Mouse (Mus musculus): Measurements from ENCODE around the gene Defb22. TPM values are rescaled to one million over a fixed set of nuclear protein-coding genes. Genes with fewer than 3 reads are reported as not detected.
A peak's percentile ranks its signal among the peaks of the same experiment; 100 is the strongest.

Gene Defb22
- total and polyA plus RNA-seq, 3 experiments: not detected

DNA sequence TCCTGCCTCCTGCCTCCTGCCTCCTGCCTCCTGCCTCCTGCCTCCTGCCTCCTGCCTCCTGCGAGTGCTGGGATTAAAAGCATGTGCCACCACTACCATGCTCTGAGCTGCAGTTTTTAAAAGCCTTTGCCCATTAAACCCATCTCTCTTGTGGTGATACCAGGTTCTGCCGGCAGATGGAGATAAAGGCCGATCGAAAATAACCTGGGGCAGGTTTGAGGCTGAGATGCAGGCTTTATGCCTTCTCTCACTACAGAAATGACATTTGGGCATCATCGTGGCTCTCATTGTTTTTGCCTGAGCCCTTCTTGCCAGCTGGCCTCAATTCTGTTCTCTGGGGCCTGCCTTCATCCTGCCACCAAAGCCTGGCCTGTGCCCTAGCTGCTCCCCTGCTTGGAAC is 39.7 kb downstream of the Defb22 start:
- WGBS: 3% methylated on average over 5 of the region's 5 CpGs

DNA sequence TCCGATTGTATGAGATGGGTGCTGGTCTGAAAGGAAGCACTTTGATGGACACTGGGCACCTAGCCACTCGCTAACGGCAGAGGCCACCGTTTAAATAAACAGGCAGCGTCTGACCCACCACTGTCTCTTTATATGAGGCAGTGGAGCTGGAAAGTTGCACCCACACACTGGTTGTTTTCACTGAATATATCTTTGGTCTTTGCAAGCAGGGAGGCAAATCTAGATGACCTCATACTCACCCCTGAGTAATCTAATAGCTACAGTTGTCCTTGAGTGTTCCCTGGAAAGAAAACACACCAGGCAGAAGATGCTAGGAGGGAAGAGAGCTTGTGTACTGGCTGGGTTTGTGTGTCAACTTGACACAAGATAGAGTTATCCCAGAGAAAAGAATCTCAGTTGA is 42.5 kb downstream of the Defb22 start:
- Histone ChIP-seq H3K27me3 (ENCODE audit: control insufficient read depth, insufficient read depth, low read length) (no peaks in the 10 kb centered on the region), H3K79me2 (replicated peaks; ENCODE audit: control insufficient read depth, insufficient read depth, low read length) (no peaks in the 10 kb centered on the region), H3K4me3 (no peak overlapping the region), H3K4me1 (ENCODE audit: control insufficient read depth, insufficient read depth, low read length) (no peaks in the 10 kb centered on the region), H3K9ac (ENCODE audit: low read depth, low read length) (no peak overlapping the region), H3K27ac (no peak overlapping the region), H3K36me3 (ENCODE audit: control insufficient read depth, insufficient read depth, low read length) (no peaks in the 10 kb centered on the region)
- WGBS: 16% methylated on average over 5 of the region's 5 CpGs
- TF ChIP-seq EP300 (IDR thresholded peaks at IDR 0.05; ENCODE audit: insufficient read depth, low read depth, low read length) (no peak), POLR2A (IDR thresholded peaks at IDR 0.05; ENCODE audit: insufficient read depth, low read depth, low read length) (no peak), CTCF (IDR thresholded peaks at IDR 0.05) (no peak)
- no peak for DNase-seq
- intact Hi-C loops (cut with DNase I): no loop called here

More for the DNA sequence above, 39.7 kb downstream of the Defb22 start:
- no peaks in the 10 kb centered on the region for H3K36me3 ChIP-seq (ENCODE audit: control insufficient read depth, insufficient read depth, low read length)
- peak; percentile 20 to 51 for DNase-seq
- no peaks in the 10 kb centered on the region for H3K79me2 ChIP-seq (replicated peaks; ENCODE audit: control insufficient read depth, insufficient read depth, low read length)
- H3K4me3 ChIP-seq: no peak overlapping the region
- H3K9ac ChIP-seq (ENCODE audit: low read depth, low read length): no peak overlapping the region
- TF ChIP-seq EP300 (IDR thresholded peaks at IDR 0.05; ENCODE audit: insufficient read depth, low read depth, low read length): no peak
- no peak for TF ChIP-seq POLR2A (IDR thresholded peaks at IDR 0.05; ENCODE audit: insufficient read depth, low read depth, low read length)
- TF ChIP-seq CTCF (IDR thresholded peaks at IDR 0.05): peak; percentile 67
- H3K27ac ChIP-seq: no peak overlapping the region
- H3K4me1 ChIP-seq (ENCODE audit: control insufficient read depth, insufficient read depth, low read length): no peaks in the 10 kb centered on the region
- intact Hi-C loops (cut with DNase I): loop anchor here (5.0 kb wide), 2 partner anchors 92 to 137 kb away; partner anchors contain the start of gene Defb29
- no peaks in the 10 kb centered on the region for H3K27me3 ChIP-seq (ENCODE audit: control insufficient read depth, insufficient read depth, low read length)

DNA sequence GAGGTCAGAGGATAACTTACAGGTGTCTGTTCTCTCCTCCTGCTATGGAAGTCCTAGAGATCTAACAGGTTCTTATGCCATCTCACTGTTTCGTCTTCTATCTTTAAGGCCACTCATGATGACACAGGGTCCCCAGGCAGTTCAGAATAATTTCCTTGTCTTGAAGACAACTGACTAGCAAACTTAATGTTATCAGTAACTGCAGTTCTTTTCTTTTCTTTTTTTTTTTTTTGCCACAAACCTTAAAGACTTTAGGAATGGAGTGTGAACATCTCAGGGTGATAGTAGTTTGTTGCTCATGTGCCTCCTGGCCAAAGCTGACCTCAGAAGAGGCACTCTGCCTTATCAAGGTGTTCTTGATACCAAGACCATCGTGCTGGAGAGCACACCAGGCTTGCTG is 43.3 kb downstream of the Defb22 start:
- H3K79me2 ChIP-seq (replicated peaks; ENCODE audit: control insufficient read depth, insufficient read depth, low read length): no peaks in the 10 kb centered on the region
- DNase-seq: no peak
- H3K4me1 ChIP-seq (ENCODE audit: control insufficient read depth, insufficient read depth, low read length): no peaks in the 10 kb centered on the region
- intact Hi-C loops (cut with DNase I): no loop called here
- no peaks in the 10 kb centered on the region for H3K27me3 ChIP-seq (ENCODE audit: control insufficient read depth, insufficient read depth, low read length)
- H3K9ac ChIP-seq (ENCODE audit: low read depth, low read length): no peak overlapping the region
- H3K36me3 ChIP-seq (ENCODE audit: control insufficient read depth, insufficient read depth, low read length): no peaks in the 10 kb centered on the region
- WGBS: 47% methylated on average over 2 of the region's 2 CpGs
- TF ChIP-seq CTCF (IDR thresholded peaks at IDR 0.05) (no peak), POLR2A (IDR thresholded peaks at IDR 0.05; ENCODE audit: insufficient read depth, low read depth, low read length) (no peak), EP300 (IDR thresholded peaks at IDR 0.05; ENCODE audit: insufficient read depth, low read depth, low read length) (no peak)
- H3K4me3 ChIP-seq: no peak overlapping the region
- H3K27ac ChIP-seq: no peak overlapping the region

DNA sequence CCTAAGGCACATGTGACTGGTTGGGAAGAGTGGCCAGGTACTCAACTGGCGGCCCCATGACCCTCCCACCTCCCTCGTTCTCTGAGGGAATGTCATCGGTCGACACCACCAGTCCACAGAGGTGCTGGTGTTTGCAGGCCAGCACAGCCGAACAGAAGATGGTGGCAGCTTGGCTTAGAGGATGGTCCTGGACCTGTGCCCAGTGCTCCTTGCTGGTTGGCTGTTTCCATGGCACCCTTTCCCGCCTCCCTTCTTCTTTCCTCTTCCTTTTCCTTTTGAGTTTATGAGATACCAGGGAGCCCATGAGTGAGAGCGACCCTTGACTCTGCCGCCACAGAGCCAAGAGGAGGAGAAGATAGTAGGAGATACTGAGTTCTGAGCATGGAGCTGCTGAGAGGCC is 46.7 kb downstream of the Defb22 start:
- H3K79me2 ChIP-seq (replicated peaks; ENCODE audit: control insufficient read depth, insufficient read depth, low read length): no peaks in the 10 kb centered on the region
- H3K4me1 ChIP-seq (ENCODE audit: control insufficient read depth, insufficient read depth, low read length): no peaks in the 10 kb centered on the region
- no peak overlapping the region for H3K9ac ChIP-seq (ENCODE audit: low read depth, low read length)
- H3K4me3 ChIP-seq: no peak overlapping the region
- TF ChIP-seq POLR2A (IDR thresholded peaks at IDR 0.05; ENCODE audit: insufficient read depth, low read depth, low read length): no peak
- no peak for TF ChIP-seq EP300 (IDR thresholded peaks at IDR 0.05; ENCODE audit: insufficient read depth, low read depth, low read length)
- TF ChIP-seq CTCF (IDR thresholded peaks at IDR 0.05): no peak
- WGBS: 80% methylated on average over 8 of the region's 8 CpGs
- no peak for DNase-seq
- no peaks in the 10 kb centered on the region for H3K36me3 ChIP-seq (ENCODE audit: control insufficient read depth, insufficient read depth, low read length)
- H3K27ac ChIP-seq: no peak overlapping the region
- H3K27me3 ChIP-seq (ENCODE audit: control insufficient read depth, insufficient read depth, low read length): no peaks in the 10 kb centered on the region
- intact Hi-C loops (cut with DNase I): no loop called here

DNA sequence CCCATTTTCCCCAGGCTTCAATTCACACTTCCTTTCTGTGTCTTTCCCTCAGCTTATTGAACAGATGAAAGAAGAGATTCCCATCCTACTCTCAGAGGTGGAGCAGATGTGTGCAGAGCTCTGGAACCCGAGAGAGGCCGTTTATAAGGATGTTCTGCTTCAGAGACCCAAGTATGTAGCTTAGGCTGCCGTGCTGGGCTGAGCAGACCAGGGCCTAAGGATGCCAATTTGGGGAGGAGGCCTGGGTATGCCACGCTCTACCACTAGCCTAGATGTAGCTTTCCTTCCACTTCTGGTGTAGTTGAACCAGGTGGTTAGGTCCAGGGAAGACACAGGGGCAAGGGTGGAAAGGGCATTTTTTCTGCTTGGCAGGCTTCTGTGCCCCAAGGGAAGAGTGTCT is 47.6 kb downstream of the Defb22 start:
- Histone ChIP-seq H3K4me3 (no peak overlapping the region), H3K4me1 (ENCODE audit: control insufficient read depth, insufficient read depth, low read length) (peaks cover under 1% of the 10 kb centered on the region), H3K9ac (ENCODE audit: low read depth, low read length) (no peak overlapping the region), H3K79me2 (replicated peaks; ENCODE audit: control insufficient read depth, insufficient read depth, low read length) (no peaks in the 10 kb centered on the region), H3K27me3 (ENCODE audit: control insufficient read depth, insufficient read depth, low read length) (no peaks in the 10 kb centered on the region), H3K36me3 (ENCODE audit: control insufficient read depth, insufficient read depth, low read length) (no peaks in the 10 kb centered on the region), H3K27ac (no peak overlapping the region)
- no peak for DNase-seq
- intact Hi-C loops (cut with DNase I): no loop called here
- TF ChIP-seq EP300 (IDR thresholded peaks at IDR 0.05; ENCODE audit: insufficient read depth, low read depth, low read length) (no peak), CTCF (IDR thresholded peaks at IDR 0.05) (no peak), POLR2A (IDR thresholded peaks at IDR 0.05; ENCODE audit: insufficient read depth, low read depth, low read length) (no peak)
- WGBS: 85% methylated on average over 4 of the region's 4 CpGs

DNA sequence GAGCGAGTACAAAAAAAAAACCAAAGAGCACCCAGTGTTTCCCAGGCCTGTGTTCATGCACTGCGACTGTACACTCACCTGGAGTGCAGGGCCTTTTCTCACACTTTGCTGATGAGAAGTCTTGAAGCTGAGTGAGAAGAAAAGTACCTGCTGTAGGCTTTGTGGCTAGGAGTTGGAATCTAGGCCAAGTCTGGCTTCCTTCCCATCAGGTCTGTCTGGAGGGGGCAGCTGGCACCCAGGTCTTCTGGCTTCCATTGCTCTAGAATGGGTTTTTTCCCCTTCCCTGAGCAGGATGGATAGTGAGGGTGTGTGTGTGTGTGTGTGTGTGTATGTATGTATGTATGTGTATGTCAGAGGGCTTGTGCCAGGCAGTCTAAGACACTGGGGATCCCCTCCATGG is 50.1 kb downstream of the Defb22 start:
- no peaks in the 10 kb centered on the region for H3K79me2 ChIP-seq (replicated peaks; ENCODE audit: control insufficient read depth, insufficient read depth, low read length)
- intact Hi-C loops (cut with DNase I): no loop called here
- 94% methylated on average over 2 of the region's 2 CpGs for WGBS
- peaks cover 3% of the 10 kb centered on the region for H3K4me1 ChIP-seq (ENCODE audit: control insufficient read depth, insufficient read depth, low read length)
- no peak overlapping the region for H3K9ac ChIP-seq (ENCODE audit: low read depth, low read length)
- H3K4me3 ChIP-seq: no peak overlapping the region
- no peaks in the 10 kb centered on the region for H3K36me3 ChIP-seq (ENCODE audit: control insufficient read depth, insufficient read depth, low read length)
- no peak for DNase-seq
- H3K27me3 ChIP-seq (ENCODE audit: control insufficient read depth, insufficient read depth, low read length): no peaks in the 10 kb centered on the region
- TF ChIP-seq CTCF (IDR thresholded peaks at IDR 0.05) (no peak), EP300 (IDR thresholded peaks at IDR 0.05; ENCODE audit: insufficient read depth, low read depth, low read length) (no peak), POLR2A (IDR thresholded peaks at IDR 0.05; ENCODE audit: insufficient read depth, low read depth, low read length) (no peak)
- no peak overlapping the region for H3K27ac ChIP-seq

Measured in heart, adult 2 months (tissue).